Mouse (Mus musculus) embryonic facial prominence, embryonic 15.5 days (tissue): ENCODE results near the gene Mbd3. TPM values are rescaled to one million over a fixed set of nuclear protein-coding genes. Genes with fewer than 3 reads are reported as not detected.

Experiments used
- ATAC-seq: fragments of 200-750 bp; cut with Nextera tagmentation; 2 replicates; pipeline ENCODE4 v1.8.0; 2017; ENCODE audit warnings: low read depth, moderate TSS enrichment; ENCODE audit not compliant: insufficient number of reproducible peaks, low FRiP score, low TSS enrichment
- H3K27ac ChIP-seq: fragments of 300-500 bp; sonication (generic); replicated peaks from 2 replicates; pipeline ENCODE4 v1.5.1; 2015; ENCODE audit warnings: mild to moderate bottlenecking, inconsistent platforms
- H3K27me3 ChIP-seq: fragments of 300-500 bp; sonication (generic); 2 replicates; pipeline ENCODE4 v1.6.1; 2015; ENCODE audit warnings: inconsistent platforms
- H3K36me3 ChIP-seq: fragments of 300-500 bp; sonication (generic); 2 replicates; pipeline ENCODE4 v1.6.1; 2015; ENCODE audit warnings: mild to moderate bottlenecking, inconsistent platforms
- H3K4me1 ChIP-seq: fragments of 300-500 bp; sonication (generic); 2 replicates; pipeline ENCODE4 v1.6.1; 2015; ENCODE audit warnings: inconsistent platforms
- H3K4me2 ChIP-seq: fragments of 300-500 bp; sonication (generic); replicated peaks from 2 replicates; pipeline ENCODE4 v1.6.1; 2015; ENCODE audit warnings: mild to moderate bottlenecking, inconsistent platforms
- H3K4me3 ChIP-seq: fragments of 300-500 bp; sonication (generic); replicated peaks from 2 replicates; pipeline ENCODE4 v1.5.1; 2015; ENCODE audit warnings: mild to moderate bottlenecking, inconsistent platforms
- H3K9ac ChIP-seq: fragments of 300-500 bp; sonication (generic); 2 replicates; pipeline ENCODE4 v1.6.1; 2015; ENCODE audit warnings: inconsistent platforms
- H3K9me3 ChIP-seq: fragments of 300-500 bp; sonication (generic); replicated peaks from 2 replicates; pipeline ENCODE4 v1.6.1; 2016; ENCODE audit warnings: inconsistent platforms
- WGBS: fragments of 180-500 bp; shearing (Covaris S2); methylation state at CpG from one replicate; pipeline ENCODE4 v1.1.7; 2015; 5-methylcytosine and 5-hydroxymethylcytosine counted together
- polyA plus RNA-seq: library from polyadenylated mRNA; unstranded; fragments of >200 nt; fragmentation: Nextera tagmentation; extraction: Ambion mirVana; gene quantifications from 2 replicates; pipeline ENCODE4 v1.2.1, GENCODE M21; 2015

The Mbd3 gene
- polyA plus RNA-seq, 1 experiment from 2014 or later: 247 TPM

GRCm38 (mm10) chr10:80435764-80436163 is 36.4 kb upstream of the Mbd3 start:
- Histone ChIP-seq H3K27ac (peak overlapping the region; percentile 78), H3K27me3 (no peaks in the 10 kb centered on the region), H3K4me3 (peak overlapping the region; percentile 8; the same call in 1 of the 2 replicates), H3K4me2 (no peak overlapping the region), H3K4me1 (peaks cover 28% of the 10 kb centered on the region), H3K36me3 (no peaks in the 10 kb centered on the region; the same call in 1 of the 2 replicates), H3K9me3 (no peaks in the 10 kb centered on the region), H3K9ac (no peak overlapping the region)
- WGBS: 32% methylated on average over 7 of the region's 7 CpGs
- ATAC-seq: no peak

DNA sequence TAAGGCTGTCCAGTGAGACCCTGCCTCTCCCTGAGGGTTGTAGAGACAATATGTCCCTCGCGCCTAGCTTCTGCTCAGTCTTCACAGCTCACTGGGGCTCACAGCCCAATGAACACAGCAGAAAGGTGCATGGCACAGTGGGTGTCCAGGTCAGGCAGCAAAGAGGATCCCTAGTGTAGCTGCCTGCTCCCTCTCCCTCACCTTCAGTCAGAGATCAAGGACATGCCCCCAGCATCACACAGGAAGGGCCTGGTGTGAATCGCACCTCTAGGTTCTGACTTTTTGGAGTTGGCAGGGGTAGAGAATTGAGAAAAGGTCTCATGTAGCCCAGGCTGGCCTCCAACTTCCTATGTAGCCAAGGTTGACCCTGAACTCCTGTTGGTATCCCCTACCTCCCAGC is 35.5 kb upstream of the Mbd3 start:
- no peak overlapping the region for H3K4me2 ChIP-seq
- WGBS: 77% methylated on average over 3 of the region's 3 CpGs
- H3K9ac ChIP-seq: no peak overlapping the region
- H3K9me3 ChIP-seq: no peaks in the 10 kb centered on the region
- peaks cover 9% of the 10 kb centered on the region for H3K36me3 ChIP-seq
- no peak for ATAC-seq
- peaks cover 30% of the 10 kb centered on the region for H3K4me1 ChIP-seq
- H3K27ac ChIP-seq: no peak overlapping the region
- no peaks in the 10 kb centered on the region for H3K27me3 ChIP-seq
- H3K4me3 ChIP-seq: no peak overlapping the region

DNA sequence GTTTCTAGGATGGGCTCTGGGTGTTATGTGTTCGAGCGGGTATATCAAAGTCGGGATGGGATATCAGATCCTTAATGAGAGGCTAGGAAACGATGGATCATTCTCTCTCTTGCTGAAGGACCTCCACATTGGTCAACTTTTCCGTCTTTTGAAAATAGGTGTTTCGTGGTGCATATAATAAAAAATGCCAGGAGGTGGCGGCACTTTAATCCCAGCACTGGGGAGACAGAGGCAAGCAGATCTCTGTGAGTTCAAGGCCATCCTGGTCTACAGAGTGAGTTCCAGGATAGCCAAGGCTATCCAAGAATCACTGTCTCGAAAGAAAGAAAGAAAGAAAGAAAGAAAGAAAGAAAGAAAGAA is 34.9 kb upstream of the Mbd3 start:
- Histone ChIP-seq H3K9me3 (no peaks in the 10 kb centered on the region), H3K27ac (peak overlapping the region; percentile 9; the same call in 1 of the 2 replicates), H3K27me3 (no peaks in the 10 kb centered on the region), H3K4me2 (0 out of 2 replicates have a peak overlapping the region, but pooled peaks have one; percentile 1), H3K9ac (no peak overlapping the region), H3K4me1 (peaks cover 34% of the 10 kb centered on the region), H3K4me3 (peak overlapping the region; percentile 97), H3K36me3 (peaks cover 15% of the 10 kb centered on the region)
- ATAC-seq: no peak
- 13% methylated on average over 8 of the region's 8 CpGs for WGBS

DNA sequence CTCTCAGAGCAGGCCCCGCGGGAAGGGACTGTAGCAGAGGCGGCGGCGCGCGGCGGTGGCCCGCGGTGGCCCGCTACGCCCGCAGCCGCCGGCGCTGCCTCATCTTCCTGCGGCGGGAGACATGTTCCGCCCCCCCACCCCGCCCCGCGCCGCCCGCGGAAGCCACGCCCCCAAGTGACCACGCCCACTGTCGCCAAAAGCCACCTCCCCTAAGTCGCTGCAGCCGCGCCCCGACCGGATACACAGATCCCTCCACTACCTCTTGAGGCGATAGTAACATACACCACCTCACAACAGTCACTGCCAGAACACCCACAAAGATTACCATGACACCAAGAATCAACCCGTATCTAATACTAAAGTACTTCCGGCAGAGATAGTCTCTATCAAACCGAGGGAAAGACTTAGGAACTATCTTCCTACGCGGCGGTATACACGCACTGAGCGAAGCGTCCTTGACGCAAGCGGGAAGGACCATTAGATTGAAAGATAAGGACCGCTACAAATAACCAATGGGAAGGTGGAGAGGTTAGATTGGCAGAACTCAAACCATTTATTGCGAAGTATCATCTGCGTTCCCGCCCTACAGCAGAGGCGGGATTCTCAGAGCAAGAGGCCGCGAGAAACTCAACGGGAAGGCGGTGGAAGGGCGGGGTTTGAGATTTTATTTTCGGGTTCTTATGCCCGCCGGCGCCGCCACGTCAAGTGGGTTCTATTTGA is 34.3 kb upstream of the Mbd3 start, which contains the start of gene Tcf3:
Gene Tcf3, minus strand, starts transcription at position 135 of the 720 bp plus-strand sequence.
- H3K4me3 ChIP-seq: peak within 1 kb of the TSS; percentile 97
- under 1% methylated on average over 56 of the region's 61 CpGs for WGBS
- H3K4me1 ChIP-seq: peaks cover 34% of the 10 kb centered on the region
- peak within 1 kb of the TSS; percentile 99 for H3K9ac ChIP-seq
- peak; percentile 93 for ATAC-seq
- no peaks in the 10 kb centered on the region for H3K9me3 ChIP-seq
- H3K4me2 ChIP-seq: peak within 1 kb of the TSS; percentile 81
- H3K27me3 ChIP-seq: no peaks in the 10 kb centered on the region
- H3K27ac ChIP-seq: peak within 1 kb of the TSS; percentile 95
- peaks cover 20% of the 10 kb centered on the region for H3K36me3 ChIP-seq

GRCm38 (mm10) chr10:80432936-80433512 is 33.7 kb upstream of the Mbd3 start:
- Histone ChIP-seq H3K4me1 (peaks cover 34% of the 10 kb centered on the region), H3K4me2 (peak overlapping the region; percentile 81), H3K4me3 (peak overlapping the region; percentile 97), H3K9ac (peak overlapping the region; percentile 99), H3K27ac (peak overlapping the region; percentile 95), H3K9me3 (no peaks in the 10 kb centered on the region), H3K27me3 (no peaks in the 10 kb centered on the region), H3K36me3 (peaks cover 27% of the 10 kb centered on the region)
- WGBS: under 1% methylated on average over 54 of the region's 60 CpGs
- 0 out of 2 replicates have a peak, but pooled peaks have one; percentile 0 for ATAC-seq

- H3K27ac ChIP-seq: peak overlapping the region; percentile 95
- 0% methylated on average over 4 of the region's 4 CpGs for WGBS
- ATAC-seq: no peak
- H3K4me1 ChIP-seq: peaks cover 34% of the 10 kb centered on the region
- H3K4me2 ChIP-seq: peak overlapping the region; percentile 81
- H3K9me3 ChIP-seq: no peaks in the 10 kb centered on the region
- peak overlapping the region; percentile 97 for H3K4me3 ChIP-seq
- no peaks in the 10 kb centered on the region for H3K27me3 ChIP-seq
- H3K36me3 ChIP-seq: peaks cover 33% of the 10 kb centered on the region
- peak overlapping the region; percentile 99 for H3K9ac ChIP-seq
Observed at GRCm38 (mm10) chr10:80432387-80432785, 33.0 kb upstream of the Mbd3 start.

DNA sequence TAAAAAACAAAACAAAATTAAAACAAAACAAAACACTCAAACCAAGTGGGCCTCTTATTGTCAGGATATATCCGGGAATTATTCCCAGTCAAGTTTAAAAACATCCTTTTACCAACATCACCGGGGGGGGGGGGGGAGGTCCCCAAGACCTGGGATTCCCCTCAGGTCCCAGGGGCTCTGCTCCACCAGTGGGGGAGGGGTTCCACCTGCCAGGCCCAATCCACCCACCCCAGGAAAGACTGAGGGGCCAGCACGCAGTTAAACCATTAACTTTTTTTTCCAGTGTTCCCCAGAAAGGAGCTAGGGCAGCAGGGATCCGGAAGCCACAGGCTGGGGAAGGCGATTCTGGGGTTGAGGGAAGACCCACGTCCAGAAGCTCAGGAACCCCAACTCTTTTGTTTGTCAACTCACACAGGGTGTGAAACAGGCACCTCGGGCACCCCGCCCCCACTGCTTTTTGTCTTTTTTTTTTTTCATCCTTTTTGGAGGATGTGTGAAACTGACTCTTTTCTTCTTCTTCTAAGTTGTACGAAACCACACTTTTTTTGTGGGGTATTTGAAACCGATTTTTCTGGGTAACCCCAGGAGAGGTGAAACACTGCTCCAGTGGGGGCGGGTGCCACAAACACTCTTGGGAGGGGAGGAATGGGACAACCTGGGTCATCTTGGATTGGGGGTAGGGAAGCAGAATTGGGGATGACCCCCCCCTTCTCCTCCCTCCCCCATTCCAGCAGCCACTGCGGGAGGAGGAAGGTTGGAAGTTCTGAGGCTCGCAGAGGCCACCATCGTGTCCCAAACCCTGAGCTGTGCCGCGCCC is 32.4 kb upstream of the Mbd3 start:
- H3K27ac ChIP-seq: peak overlapping the region; percentile 95
- H3K36me3 ChIP-seq: peaks cover 39% of the 10 kb centered on the region
- 14% methylated on average over 16 of the region's 16 CpGs for WGBS
- H3K9ac ChIP-seq: peak overlapping the region; percentile 99
- peak overlapping the region; percentile 97 for H3K4me3 ChIP-seq
- peaks cover 34% of the 10 kb centered on the region for H3K4me1 ChIP-seq
- no peak for ATAC-seq
- no peaks in the 10 kb centered on the region for H3K9me3 ChIP-seq
- H3K4me2 ChIP-seq: peak overlapping the region; percentile 81
- H3K27me3 ChIP-seq: no peaks in the 10 kb centered on the region

GRCm38 (mm10) chr10:80430375-80430980 is 31.1 kb upstream of the Mbd3 start:
- 74% methylated on average over 6 of the region's 8 CpGs for WGBS
- Histone ChIP-seq H3K4me3 (0 out of 2 replicates have a peak overlapping the region, but pooled peaks have one; percentile 1), H3K4me2 (no peak overlapping the region), H3K9me3 (0 out of 2 replicates have a peak, but pooled peaks cover under 1% of the 10 kb centered on the region), H3K36me3 (peaks cover 52% of the 10 kb centered on the region), H3K4me1 (peaks cover 25% of the 10 kb centered on the region), H3K27ac (no peak overlapping the region), H3K27me3 (no peaks in the 10 kb centered on the region), H3K9ac (no peak overlapping the region)
- no peak for ATAC-seq

DNA sequence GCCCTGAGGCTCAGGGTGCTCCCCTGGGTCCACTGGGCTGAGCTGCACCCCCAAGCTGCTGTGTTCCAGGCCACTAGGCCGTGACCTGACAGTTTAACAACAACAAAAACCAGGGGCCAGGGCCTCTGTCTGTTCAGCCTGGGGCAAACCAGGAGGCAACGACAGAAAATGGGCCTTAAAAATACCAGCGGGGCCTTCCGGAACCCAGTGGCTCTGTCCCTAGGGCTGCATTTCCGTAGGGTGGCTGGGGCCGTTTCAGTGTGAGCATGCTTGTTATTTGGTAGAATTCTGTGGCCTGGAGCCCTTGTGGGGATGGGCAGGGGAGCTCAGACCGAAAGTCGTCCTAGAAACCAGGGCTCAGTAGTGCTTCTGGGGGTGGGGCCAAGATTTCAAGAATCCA is 30.4 kb upstream of the Mbd3 start:
- no peaks in the 10 kb centered on the region for H3K27me3 ChIP-seq
- H3K4me1 ChIP-seq: peaks cover 23% of the 10 kb centered on the region
- H3K36me3 ChIP-seq: peaks cover 59% of the 10 kb centered on the region
- H3K9me3 ChIP-seq: 0 out of 2 replicates have a peak, but pooled peaks cover 5% of the 10 kb centered on the region
- no peak overlapping the region for H3K9ac ChIP-seq
- WGBS: 80% methylated on average over 8 of the region's 8 CpGs
- no peak for ATAC-seq
- no peak overlapping the region for H3K27ac ChIP-seq
- no peak overlapping the region for H3K4me3 ChIP-seq
- H3K4me2 ChIP-seq: no peak overlapping the region

GRCm38 (mm10) chr10:80425041-80425440 is 25.7 kb upstream of the Mbd3 start:
- Histone ChIP-seq H3K4me3 (no peak overlapping the region), H3K36me3 (peaks cover 94% of the 10 kb centered on the region), H3K9ac (no peak overlapping the region), H3K4me1 (peaks cover 17% of the 10 kb centered on the region; the same call in 1 of the 2 replicates), H3K27me3 (no peaks in the 10 kb centered on the region), H3K4me2 (no peak overlapping the region), H3K27ac (no peak overlapping the region), H3K9me3 (0 out of 2 replicates have a peak, but pooled peaks cover 5% of the 10 kb centered on the region)
- ATAC-seq: no peak
- 93% methylated on average over 3 of the region's 3 CpGs for WGBS
